Mouse (Mus musculus) limb, embryonic 12.5 days (tissue): ENCODE results near the gene Ksr1. TPM values are rescaled to one million over a fixed set of nuclear protein-coding genes. Genes with fewer than 3 reads are reported as not detected.

Experiments
- ATAC-seq: fragments of 200-750 bp; cut with Nextera tagmentation; 2 replicates; pipeline ENCODE4 v1.8.0; 2017; ENCODE audit warnings: low read depth, moderate TSS enrichment; ENCODE audit not compliant: insufficient number of reproducible peaks, insufficient read depth, low FRiP score, low TSS enrichment
- H3K27ac ChIP-seq: fragments of 300-500 bp; sonication (generic); 2 replicates; pipeline ENCODE4 v1.5.1; 2016; ENCODE audit warnings: mild to moderate bottlenecking, moderate library complexity
- H3K27me3 ChIP-seq: fragments of 300-500 bp; sonication (generic); 2 replicates; pipeline ENCODE4 v1.6.1; 2016; ENCODE audit warnings: mild to moderate bottlenecking, moderate library complexity
- H3K36me3 ChIP-seq: fragments of 300-500 bp; sonication (generic); 2 replicates; pipeline ENCODE4 v1.6.1; 2016; ENCODE audit warnings: mild to moderate bottlenecking, moderate library complexity
- H3K4me1 ChIP-seq: fragments of 300-500 bp; sonication (generic); replicated peaks from 2 replicates; pipeline ENCODE4 v1.6.1; 2016
- H3K4me2 ChIP-seq: fragments of 300-500 bp; sonication (generic); 2 replicates; pipeline ENCODE4 v1.6.1; 2016; ENCODE audit warnings: mild to moderate bottlenecking, moderate library complexity
- H3K4me3 ChIP-seq: fragments of 300-500 bp; sonication (generic); replicated peaks from 2 replicates; pipeline ENCODE4 v1.5.1; 2016; ENCODE audit warnings: mild to moderate bottlenecking
- H3K9ac ChIP-seq: fragments of 300-500 bp; sonication (generic); replicated peaks from 2 replicates; pipeline ENCODE4 v1.6.1; 2016; ENCODE audit warnings: mild to moderate bottlenecking, moderate library complexity
- H3K9me3 ChIP-seq: fragments of 300-500 bp; sonication (generic); 2 replicates; pipeline ENCODE4 v1.6.1; 2016; ENCODE audit warnings: mild to moderate bottlenecking, moderate library complexity
- WGBS: fragments of 180-500 bp; shearing (Covaris S2); methylation state at CpG from one replicate; pipeline ENCODE4 v1.1.7; 2016; 5-methylcytosine and 5-hydroxymethylcytosine counted together
- polyA plus RNA-seq: library from polyadenylated mRNA; unstranded; fragments of >200 nt; fragmentation: Nextera tagmentation; extraction: Ambion mirVana; gene quantifications from 2 replicates; pipeline ENCODE4 v1.2.1, GENCODE M21; 2016

The Ksr1 gene
- polyA plus RNA-seq, 1 experiment from 2014 or later: 4.3 TPM

GRCm38 (mm10) chr11:79135685-79136360 lies 10.4 kb downstream of the Ksr1 start:
- no peak for ATAC-seq
- Histone ChIP-seq H3K9me3 (peaks cover 4% of the 10 kb centered on the region; the same call in 1 of the 2 replicates), H3K36me3 (no peaks in the 10 kb centered on the region), H3K4me1 (peaks cover 43% of the 10 kb centered on the region), H3K9ac (no peak overlapping the region), H3K4me3 (no peak overlapping the region), H3K27me3 (no peaks in the 10 kb centered on the region), H3K27ac (no peak overlapping the region), H3K4me2 (no peak overlapping the region)
- 46% methylated on average over 7 of the region's 7 CpGs for WGBS

GRCm38 (mm10) chr11:79135105-79135503 lies 11.1 kb downstream of the Ksr1 start:
- Histone ChIP-seq H3K9me3 (peaks cover 4% of the 10 kb centered on the region; the same call in 1 of the 2 replicates), H3K27me3 (no peaks in the 10 kb centered on the region), H3K36me3 (no peaks in the 10 kb centered on the region), H3K4me1 (peaks cover 43% of the 10 kb centered on the region), H3K4me3 (no peak overlapping the region), H3K4me2 (no peak overlapping the region), H3K27ac (no peak overlapping the region), H3K9ac (no peak overlapping the region)
- ATAC-seq: no peak
- 94% methylated on average over 13 of the region's 13 CpGs for WGBS

GRCm38 (mm10) chr11:79134416-79135104 lies 11.6 kb downstream of the Ksr1 start:
- Histone ChIP-seq H3K4me2 (no peak overlapping the region), H3K9me3 (peaks cover 4% of the 10 kb centered on the region; the same call in 1 of the 2 replicates), H3K36me3 (no peaks in the 10 kb centered on the region), H3K9ac (no peak overlapping the region), H3K4me1 (peaks cover 43% of the 10 kb centered on the region), H3K27me3 (no peaks in the 10 kb centered on the region), H3K4me3 (no peak overlapping the region), H3K27ac (no peak overlapping the region)
- ATAC-seq: no peak
- WGBS: 80% methylated on average over 13 of the region's 13 CpGs

- no peak overlapping the region for H3K9ac ChIP-seq
- peaks cover 43% of the 10 kb centered on the region for H3K4me1 ChIP-seq
- no peaks in the 10 kb centered on the region for H3K36me3 ChIP-seq
- ATAC-seq: no peak
- H3K9me3 ChIP-seq: peaks cover 4% of the 10 kb centered on the region; the same call in 1 of the 2 replicates
- H3K4me3 ChIP-seq: no peak overlapping the region
- no peak overlapping the region for H3K4me2 ChIP-seq
- 82% methylated on average over 9 of the region's 9 CpGs for WGBS
- H3K27me3 ChIP-seq: no peaks in the 10 kb centered on the region
- H3K27ac ChIP-seq: no peak overlapping the region
These were observed 12.2 kb downstream of the Ksr1 start for GRCm38 (mm10) chr11:79133961-79134360.

GRCm38 (mm10) chr11:79133051-79133450 lies 13.2 kb downstream of the Ksr1 start:
- no peak overlapping the region for H3K27ac ChIP-seq
- WGBS: 69% methylated on average over 5 of the region's 5 CpGs
- peaks cover 4% of the 10 kb centered on the region; the same call in 1 of the 2 replicates for H3K9me3 ChIP-seq
- no peaks in the 10 kb centered on the region for H3K27me3 ChIP-seq
- H3K4me2 ChIP-seq: no peak overlapping the region
- no peak overlapping the region for H3K4me3 ChIP-seq
- no peaks in the 10 kb centered on the region for H3K36me3 ChIP-seq
- H3K4me1 ChIP-seq: peaks cover 37% of the 10 kb centered on the region
- no peak for ATAC-seq
- H3K9ac ChIP-seq: no peak overlapping the region

GRCm38 (mm10) chr11:79131949-79132411 lies 14.2 kb downstream of the Ksr1 start:
- Histone ChIP-seq H3K36me3 (no peaks in the 10 kb centered on the region), H3K9ac (no peak overlapping the region), H3K27ac (no peak overlapping the region), H3K4me3 (no peak overlapping the region), H3K27me3 (no peaks in the 10 kb centered on the region), H3K4me2 (no peak overlapping the region), H3K4me1 (peaks cover 32% of the 10 kb centered on the region), H3K9me3 (peaks cover 4% of the 10 kb centered on the region; the same call in 1 of the 2 replicates)
- no peak for ATAC-seq
- 45% methylated on average over 9 of the region's 9 CpGs for WGBS

- Histone ChIP-seq H3K4me2 (no peak overlapping the region), H3K9me3 (no peaks in the 10 kb centered on the region), H3K27me3 (no peaks in the 10 kb centered on the region), H3K4me1 (peaks cover 27% of the 10 kb centered on the region), H3K36me3 (no peaks in the 10 kb centered on the region), H3K4me3 (no peak overlapping the region), H3K9ac (no peak overlapping the region), H3K27ac (no peak overlapping the region)
- no peak for ATAC-seq
- WGBS: 76% methylated on average over 13 of the region's 13 CpGs
These were observed 16.5 kb downstream of the Ksr1 start for GRCm38 (mm10) chr11:79129388-79130356.

GRCm38 (mm10) chr11:79128233-79128632 lies 18.0 kb downstream of the Ksr1 start:
- H3K4me3 ChIP-seq: no peak overlapping the region
- H3K36me3 ChIP-seq: no peaks in the 10 kb centered on the region
- no peaks in the 10 kb centered on the region for H3K9me3 ChIP-seq
- peaks cover 22% of the 10 kb centered on the region for H3K4me1 ChIP-seq
- WGBS: 90% methylated on average over 7 of the region's 7 CpGs
- no peak overlapping the region for H3K9ac ChIP-seq
- no peaks in the 10 kb centered on the region for H3K27me3 ChIP-seq
- H3K27ac ChIP-seq: no peak overlapping the region
- no peak overlapping the region for H3K4me2 ChIP-seq
- no peak for ATAC-seq

- no peak overlapping the region for H3K4me3 ChIP-seq
- ATAC-seq: no peak
- no peak overlapping the region for H3K4me2 ChIP-seq
- H3K4me1 ChIP-seq: peaks cover 15% of the 10 kb centered on the region
- H3K27ac ChIP-seq: no peak overlapping the region
- H3K27me3 ChIP-seq: no peaks in the 10 kb centered on the region
- H3K9ac ChIP-seq: no peak overlapping the region
- 93% methylated on average over 3 of the region's 3 CpGs for WGBS
- H3K36me3 ChIP-seq: no peaks in the 10 kb centered on the region
- H3K9me3 ChIP-seq: no peaks in the 10 kb centered on the region
These were observed 19.2 kb downstream of the Ksr1 start for GRCm38 (mm10) chr11:79126963-79127362.

- Histone ChIP-seq H3K4me3 (no peak overlapping the region), H3K9ac (no peak overlapping the region), H3K36me3 (no peaks in the 10 kb centered on the region), H3K27me3 (no peaks in the 10 kb centered on the region), H3K9me3 (no peaks in the 10 kb centered on the region), H3K27ac (no peak overlapping the region), H3K4me1 (peaks cover 18% of the 10 kb centered on the region), H3K4me2 (no peak overlapping the region)
- no peak for ATAC-seq
- 69% methylated on average over 8 of the region's 8 CpGs for WGBS
These were observed 20.4 kb downstream of the Ksr1 start for GRCm38 (mm10) chr11:79125775-79126174.

- WGBS: 89% methylated on average over 10 of the region's 10 CpGs
- H3K27ac ChIP-seq: no peak overlapping the region
- no peaks in the 10 kb centered on the region for H3K36me3 ChIP-seq
- no peak for ATAC-seq
- no peak overlapping the region for H3K9ac ChIP-seq
- H3K9me3 ChIP-seq: no peaks in the 10 kb centered on the region
- no peak overlapping the region for H3K4me3 ChIP-seq
- H3K27me3 ChIP-seq: no peaks in the 10 kb centered on the region
- H3K4me2 ChIP-seq: no peak overlapping the region
- peaks cover 26% of the 10 kb centered on the region for H3K4me1 ChIP-seq
These were observed 23.7 kb downstream of the Ksr1 start for GRCm38 (mm10) chr11:79122556-79122955.
